Mouse (Mus musculus) neural tube, embryonic 10.5 days (tissue): Measurements from ENCODE around the gene Akap2.

Experiments
- DNase-seq: peaks from one replicate; pipeline ENCODE4 v3.0.0-alpha.2; 2017; ENCODE audit warnings: low spot score; ENCODE audit errors: extremely low spot score

The Akap2 gene

DNA sequence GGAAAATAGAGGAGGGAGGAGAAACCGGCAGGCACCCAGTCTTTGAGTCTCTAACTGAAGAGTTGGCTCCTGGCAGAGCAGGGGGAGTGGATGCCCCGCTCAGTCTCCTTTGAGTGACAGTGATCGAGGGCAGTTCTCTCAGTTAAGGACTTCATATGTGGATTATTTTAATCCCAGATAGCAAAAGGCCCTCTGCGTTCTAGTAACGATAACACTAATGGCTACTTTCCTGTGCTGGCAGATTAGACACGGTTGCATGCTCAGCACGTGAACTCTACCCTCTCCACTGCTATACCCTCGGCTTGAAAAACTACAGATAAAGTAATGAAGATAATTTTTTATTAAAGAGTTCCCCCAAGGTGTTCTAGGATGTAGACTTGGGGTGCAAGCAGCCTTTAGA lies 76.5 kb downstream of the Akap2 start:
- no peak for DNase-seq

DNA sequence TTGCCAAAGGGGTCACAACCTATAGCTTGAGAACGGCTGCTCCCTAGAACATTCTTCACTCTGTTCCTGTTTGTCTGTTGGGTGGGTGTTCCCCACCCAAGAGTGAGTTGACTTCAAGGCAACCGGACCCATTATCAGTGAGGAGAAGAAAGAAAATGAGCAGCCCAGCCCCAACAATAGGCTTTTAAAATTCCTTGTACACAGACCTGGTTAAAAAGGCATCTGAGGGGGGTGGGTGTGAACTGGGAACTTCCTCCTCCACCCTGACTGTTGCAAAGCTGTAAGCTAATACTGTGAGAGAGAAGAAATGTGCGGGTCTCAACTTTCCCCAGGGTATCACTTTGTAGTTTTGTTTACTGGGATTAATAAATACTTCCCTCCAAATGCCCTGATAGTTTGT lies 77.1 kb downstream of the Akap2 start:
- DNase-seq = no peak

DNA sequence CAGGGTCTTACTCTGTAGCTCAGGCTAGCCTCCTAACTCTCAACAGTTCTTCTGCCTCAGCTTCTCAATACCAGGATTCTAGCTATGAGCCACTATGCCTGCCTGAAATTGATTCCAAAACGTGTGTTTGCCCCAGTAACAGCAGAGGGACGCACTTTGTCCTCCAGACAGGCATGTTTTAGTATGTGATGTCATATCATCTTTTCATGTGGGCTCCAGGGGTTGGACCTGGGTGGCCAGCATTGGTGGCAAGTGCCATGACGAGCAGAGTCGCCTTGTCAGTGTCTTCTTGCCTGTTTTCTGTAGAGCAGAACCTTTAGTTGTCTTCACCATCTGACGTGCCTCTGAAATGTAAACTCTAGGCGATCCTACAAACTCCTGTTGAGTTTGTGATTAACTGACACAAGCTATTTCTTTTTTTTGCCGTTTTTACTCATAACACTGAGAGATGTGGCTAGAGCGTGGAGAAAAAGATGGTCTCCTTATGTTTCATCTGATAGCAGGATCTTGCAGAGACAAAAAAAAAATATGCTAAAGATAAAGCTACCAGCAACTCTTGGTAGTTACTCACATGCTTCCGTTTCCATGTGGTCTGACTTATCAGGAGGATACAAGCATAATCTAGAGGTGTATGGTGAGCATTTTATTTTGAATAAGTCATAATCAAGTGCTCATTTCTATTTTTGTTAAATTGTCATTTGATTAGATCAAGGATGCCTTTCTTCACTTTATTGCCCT lies 80.3 kb downstream of the Akap2 start:
- DNase-seq = no peak

DNA sequence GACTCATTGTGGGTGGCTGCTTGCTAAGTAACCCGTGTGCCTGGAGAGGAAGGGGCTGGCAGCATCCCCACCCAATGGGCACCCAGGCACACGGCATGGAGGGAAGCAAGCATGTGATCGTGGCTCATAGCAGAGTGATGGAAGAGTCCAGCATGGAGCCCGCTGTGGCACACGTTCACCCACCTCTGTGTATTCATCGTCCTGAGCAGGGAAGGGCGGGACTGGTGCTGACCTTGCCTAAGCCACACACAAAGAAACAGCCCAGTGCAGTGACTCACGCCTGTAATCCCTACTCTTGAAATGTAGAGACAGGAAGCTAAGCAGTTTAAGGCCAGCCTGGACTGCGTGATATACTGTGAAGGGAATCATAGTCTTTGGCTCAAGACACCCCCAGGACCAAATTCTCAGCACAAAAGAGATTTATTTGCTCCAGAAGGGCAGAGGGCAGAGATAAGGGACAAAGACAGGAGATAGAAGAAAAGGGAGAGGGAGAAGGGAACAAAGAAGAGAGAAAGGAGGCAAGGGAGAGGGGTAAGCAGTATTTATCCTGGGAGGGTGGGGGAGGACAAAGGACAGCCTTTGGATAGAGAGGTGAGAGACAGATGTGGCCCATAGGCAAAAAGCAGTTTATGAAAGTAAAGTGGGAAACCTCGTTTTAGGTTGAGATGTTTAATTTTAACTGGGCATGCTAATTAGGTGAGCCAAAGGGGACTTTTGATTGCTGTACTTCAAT lies 81.0 kb downstream of the Akap2 start:
- no peak for DNase-seq

DNA sequence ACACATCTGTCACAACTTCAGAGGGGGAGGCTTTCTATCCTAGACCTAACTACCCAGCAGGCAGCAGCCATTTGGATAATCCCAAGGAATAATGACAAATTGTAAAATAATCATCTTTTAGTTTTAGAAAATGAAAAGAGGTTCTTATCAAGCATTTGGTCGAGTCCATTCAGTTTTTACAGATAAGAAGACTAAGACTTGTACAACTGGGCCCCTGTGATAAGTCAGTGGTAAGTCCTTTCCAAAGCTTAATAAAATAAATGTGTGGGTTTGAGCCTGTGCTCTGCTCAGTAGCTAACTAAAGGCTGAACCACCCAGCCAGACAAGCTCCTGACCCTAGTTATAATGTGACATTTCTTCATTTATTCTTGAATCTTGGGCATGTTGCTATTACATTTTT lies 81.8 kb downstream of the Akap2 start:
- no peak for DNase-seq

DNA sequence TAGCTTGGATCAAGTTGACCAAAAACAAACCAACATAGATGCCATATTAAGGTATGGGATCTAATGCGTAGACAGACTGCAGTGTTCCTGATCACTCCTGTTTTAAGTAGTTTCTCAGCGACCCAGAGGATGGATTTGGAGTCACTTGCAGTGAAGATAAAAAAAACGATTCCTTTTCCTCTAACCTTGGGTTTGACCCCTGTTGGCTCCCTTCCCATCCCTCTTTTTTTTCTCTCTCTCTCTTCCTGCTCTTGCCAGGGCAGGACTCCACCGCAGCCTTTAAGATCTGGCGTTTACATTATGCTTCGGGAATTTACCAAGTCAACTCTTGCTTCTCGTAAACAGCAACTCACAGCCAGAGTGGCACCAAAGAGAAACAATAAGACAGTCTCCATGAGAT lies 83.8 kb downstream of the Akap2 start:
- no peak for DNase-seq

DNA sequence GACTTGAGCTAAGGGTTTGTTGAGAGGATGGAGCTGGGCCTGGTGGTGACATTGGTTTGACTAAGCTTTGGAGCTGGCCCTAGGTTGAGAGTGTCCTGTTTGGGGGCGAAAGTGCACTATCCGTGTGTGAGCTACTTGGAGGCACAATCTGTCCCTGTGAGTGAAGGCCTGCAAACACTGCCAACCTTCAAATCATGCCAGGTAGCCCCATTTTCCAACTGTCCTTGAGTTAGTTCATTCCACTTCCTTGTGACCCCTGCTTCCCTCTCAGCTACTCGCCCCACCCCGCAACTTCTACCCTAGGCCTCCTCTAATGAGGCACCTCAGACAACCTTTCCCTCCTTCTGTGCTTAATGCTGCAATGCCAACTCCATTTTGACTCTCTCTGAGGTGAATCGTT lies 84.5 kb downstream of the Akap2 start:
- no peak for DNase-seq

DNA sequence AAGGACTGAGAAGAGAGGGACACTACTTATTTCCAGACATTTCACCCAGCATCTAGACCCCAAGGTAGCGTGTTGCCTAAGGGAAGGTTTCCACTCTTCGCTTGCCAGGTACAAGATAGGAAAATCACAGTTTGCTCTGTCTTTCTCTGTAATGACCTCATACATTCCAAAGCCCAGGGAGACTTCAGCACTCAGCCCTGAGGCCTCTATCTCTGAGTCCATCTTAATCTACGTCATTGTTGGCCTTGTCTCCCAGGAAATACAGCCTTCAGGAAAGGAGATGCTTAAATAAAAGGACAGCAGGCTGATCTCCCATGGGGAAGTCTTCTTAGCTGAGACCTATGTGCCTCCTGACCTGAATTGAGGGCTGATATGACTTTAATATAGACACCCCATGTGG lies 85.0 kb downstream of the Akap2 start:
- DNase-seq = no peak

DNA sequence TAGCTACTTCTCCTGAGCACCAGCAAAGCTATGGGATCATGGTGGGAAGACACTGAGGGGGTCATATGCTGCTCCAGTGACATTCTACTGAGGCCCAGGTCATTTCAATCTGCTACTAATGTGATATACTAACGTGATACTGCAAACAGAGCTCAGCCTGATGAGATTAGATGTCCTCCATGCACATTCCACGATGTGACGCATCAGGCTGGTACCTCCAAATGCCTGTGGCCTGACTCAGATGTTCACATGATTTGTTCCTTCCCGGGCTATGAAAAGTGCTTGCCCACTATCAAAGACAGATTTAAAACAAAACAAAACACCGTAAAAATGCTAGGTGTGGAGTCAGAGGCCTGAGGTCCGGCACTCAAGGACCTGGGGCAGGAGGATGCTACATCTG lies 87.4 kb downstream of the Akap2 start:
- DNase-seq = no peak

DNA sequence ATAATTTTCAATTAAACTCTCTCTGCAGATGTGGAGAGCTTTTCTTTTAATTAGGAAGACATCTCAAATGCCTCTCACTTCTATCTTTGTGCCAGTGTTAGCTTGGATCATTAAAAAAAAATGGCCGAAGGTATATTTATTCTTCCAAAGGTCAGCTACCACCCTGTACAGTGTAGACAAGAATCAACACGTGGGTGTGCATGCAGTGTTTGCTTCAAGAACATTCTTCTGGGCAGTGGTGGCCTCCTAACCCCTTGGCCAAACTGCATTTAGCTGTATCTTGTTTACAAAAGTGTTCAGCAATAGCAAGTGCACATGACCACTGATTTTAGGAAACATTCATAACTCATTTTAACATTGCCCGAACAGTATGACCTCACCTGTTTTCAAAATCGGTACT lies 92.0 kb downstream of the Akap2 start:
- DNase-seq = no peak

DNA sequence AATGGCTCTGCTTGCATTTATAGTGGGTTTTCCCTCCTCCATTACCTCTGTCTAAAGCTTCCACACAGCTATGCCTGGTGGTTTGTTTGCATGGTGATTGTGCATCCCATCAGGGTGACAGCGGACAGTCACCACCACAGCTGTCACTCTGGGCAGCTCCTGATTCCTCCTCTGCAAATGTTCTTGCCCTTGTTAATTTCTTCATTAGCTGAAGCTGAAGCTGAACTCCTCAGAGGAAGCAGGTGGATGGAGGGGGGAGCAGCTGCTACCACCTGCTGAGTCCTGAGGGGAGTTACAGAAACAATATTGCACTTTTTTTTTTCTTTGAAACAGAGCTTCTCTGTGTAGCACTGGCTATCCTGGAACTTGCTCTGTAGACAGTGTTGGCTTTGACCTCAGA lies 94.6 kb downstream of the Akap2 start:
- no peak for DNase-seq

DNA sequence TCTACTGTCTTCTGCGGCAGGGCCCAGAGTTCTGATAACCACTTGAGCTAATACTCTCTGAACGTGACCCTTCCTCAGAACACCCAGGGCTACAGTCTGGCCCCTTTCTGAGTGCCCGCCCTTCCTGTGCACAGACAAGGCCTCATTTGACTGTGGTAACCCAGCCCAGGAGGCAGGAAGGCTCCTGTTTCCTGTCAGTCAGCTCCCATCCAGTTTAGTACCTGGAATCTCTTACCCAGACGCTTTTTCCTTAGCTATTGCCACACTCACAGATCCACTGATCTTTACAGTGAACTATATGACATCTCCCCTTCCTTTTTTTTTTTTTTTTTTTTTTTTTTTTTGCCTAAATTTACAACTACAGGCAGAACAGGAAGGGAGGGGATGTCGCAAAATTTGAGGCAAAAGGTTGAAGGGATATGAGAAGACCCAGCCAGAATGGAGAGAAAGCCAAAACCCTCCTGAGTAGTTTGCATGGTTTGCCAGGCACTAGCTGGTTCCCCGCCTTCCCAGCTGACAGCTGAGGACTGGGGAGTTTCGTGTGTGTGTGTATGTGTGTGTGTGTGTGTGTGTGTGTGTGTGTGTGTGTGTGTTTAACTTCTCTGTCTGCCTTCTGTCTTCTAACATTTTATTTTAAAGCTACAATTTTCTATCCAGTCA lies 95.6 kb downstream of the Akap2 start:
- no peak for DNase-seq

DNA sequence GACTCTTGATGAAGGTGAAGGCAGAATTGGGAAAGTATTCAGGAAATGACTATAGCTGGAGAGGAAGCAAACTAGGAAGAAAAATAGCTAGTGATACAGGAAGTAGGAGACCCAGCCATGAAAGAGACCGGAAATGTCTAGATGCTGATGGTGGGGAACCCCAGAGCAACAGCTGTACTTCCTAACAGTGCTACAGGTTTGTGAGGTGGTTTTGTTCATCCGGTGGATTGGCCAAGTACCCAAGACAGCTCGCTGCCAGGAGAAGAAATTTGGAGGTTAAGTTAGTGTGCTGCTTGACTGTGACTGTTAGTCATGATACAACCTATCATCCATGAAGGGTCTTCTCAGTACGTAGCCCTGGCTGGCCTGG lies 96.1 kb downstream of the Akap2 start:
- no peak for DNase-seq

DNA sequence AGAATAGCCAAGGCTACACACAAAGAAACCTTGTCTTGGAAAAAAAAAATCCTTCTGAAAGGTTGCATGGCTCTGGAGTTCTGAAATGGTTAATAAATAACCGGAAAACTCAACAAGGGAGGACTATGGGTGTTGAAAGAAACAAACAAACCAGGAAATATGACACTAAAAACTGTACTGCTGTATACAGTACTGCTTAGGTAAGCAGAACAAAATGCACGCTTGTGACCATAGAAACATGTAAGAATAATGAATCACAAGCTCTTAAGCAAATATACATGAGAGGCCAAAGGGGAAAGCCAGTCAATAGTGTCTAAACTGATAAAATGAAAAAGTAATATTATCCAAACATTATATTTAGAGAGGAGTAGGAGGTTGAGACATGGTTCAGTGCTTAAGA lies 97.9 kb downstream of the Akap2 start:
- no peak for DNase-seq

DNA sequence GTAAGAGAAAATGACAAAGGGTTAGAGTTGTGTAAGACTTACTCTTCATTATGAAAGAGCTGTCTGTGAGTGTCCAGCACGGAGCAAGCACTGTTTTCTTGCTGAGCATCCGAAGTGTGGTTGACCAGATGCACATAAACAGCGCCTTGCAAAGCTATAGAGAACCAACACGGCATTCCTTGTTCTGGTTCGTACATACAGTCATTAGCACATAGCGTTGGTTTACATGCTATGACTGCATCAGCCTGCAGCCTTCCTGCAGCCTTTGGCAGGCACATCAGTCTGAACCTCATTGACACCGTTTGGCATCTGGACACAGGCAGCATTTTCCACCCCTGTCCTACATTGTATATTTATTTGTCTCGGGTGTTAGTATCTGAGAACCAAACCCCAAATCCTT lies 98.7 kb downstream of the Akap2 start:
- DNase-seq = no peak

DNA sequence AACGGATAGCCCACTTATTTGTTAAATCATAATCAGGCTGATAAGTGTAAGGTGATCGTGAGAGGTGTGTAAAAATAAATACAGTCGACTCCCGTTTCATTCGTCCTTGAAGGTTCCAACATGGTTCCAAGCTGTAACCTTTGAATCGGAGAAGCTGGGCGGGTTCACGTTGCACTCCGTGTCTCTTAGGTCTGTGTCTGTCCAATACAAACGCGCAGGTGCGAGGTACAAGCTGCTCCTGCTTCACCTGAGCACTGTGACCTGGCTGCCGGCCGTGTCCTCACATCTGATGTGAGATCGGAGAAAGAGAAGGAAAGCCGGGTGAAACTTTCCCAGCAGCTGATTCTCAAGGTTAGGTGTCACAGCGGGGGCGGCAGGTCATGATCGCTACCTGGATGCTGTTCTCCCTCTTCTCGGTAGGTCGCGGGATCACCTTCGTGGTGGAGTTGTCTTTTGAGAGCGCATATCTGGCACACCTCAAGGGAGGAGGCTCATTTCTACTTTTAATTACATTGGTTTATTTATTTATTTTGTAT lies 103.5 kb downstream of the Akap2 start:
- DNase-seq = no peak

DNA sequence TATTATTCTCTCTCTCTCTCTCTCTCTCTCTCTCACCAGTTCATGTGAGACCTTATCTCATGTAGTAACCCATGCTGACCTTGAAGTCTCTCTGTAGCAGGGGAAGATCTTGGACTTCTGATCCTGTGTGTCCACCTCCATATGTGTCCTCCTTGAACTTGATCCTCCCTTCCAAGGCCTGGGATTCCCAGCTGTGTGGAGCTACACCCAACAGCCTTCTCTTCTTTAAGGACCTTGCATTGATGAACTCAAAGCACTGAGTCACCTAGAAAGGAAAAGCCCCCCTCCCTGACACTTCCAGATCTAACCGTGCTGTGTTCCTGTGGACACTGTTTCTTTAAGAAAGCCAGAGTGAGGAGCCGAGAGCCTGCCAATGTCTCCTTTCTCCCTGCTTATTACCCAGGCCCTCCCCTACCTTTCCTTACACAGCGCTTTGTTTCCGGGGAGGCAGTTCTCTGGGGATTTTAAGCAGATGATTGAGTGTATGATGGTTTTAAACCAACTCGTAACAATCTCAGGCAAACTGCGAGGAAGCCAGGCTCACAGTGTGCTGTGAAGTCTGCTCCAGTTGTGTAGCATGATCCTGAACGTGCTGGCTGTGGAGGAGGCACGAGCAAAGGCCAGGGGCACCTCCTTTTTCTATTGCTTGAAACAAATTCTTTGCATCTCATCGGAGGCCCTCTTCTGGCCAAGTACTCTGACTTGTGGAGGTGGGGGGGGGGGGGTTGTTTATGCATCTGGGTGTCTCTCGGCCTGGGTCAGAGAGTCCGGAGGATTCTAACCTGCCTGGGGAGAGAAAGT lies 104.3 kb downstream of the Akap2 start:
- DNase-seq = no peak

DNA sequence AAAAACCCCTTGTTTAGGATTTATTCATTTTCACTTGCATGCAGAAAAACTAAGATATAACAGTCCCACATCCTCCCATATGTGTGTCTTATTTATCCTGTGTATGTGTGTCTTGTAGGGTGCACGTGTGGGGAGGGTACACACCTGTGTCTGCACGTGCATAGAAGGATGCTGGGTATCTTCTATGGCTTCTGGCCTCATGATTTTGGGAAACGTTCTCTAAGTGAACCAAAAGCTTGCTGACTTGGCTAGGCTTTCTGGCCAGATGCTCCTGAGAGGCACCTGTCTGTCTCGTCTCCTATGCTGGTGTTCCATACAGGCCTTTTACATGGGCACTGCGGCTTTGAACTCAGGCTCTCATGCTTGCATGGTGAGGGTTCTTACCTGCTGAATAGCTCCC lies 105.2 kb downstream of the Akap2 start:
- DNase-seq = no peak

DNA sequence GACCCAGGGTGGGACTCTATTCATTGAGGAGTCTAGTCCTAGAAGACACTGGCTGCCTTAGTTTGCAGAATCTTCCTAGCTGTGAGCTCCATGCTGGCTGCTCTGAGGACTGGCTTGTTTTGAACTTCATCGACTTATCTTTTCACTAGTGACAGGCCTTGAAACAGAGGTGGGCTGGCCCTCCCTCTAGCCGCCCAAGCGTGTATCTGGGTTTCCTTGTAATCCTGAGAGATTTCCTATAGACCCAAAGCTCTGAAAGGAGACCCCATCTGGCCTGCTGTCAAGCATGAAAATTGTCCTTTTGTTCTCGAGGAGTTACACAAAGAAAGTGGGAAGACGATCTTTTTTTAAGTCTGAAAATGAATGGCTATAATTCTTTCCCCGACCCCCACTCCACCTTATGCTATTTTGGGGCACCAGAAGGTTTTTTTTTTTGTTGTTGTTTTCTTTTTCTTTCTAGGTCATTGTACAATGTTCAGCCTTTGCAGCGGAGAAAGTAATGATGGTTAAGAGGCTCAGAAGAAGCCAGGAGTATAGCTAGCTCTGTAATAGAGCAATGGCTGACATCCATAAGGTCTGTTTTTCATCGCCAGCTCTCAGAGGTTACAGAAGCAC lies 107.3 kb downstream of the Akap2 start:
- DNase-seq = peak; percentile 61

DNA sequence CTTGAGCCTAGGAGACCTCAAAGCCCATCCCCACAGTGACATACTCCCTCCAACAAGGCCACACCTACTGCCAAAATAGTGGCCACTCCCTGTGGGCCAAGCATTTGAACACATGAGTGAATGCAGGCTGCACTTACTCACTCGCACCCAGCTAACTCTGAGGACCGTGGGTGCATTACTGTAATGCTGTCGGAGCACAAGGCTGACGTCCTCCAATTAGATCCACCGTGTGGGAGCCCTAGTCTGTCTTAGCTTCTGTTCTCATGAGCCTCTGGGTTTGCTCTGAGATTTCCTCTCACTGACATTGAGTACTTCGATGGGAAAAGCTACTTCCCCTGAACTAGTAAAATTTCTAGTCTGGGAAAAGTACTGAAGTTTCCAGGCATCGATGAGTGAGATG lies 108.8 kb downstream of the Akap2 start:
- no peak for DNase-seq

DNA sequence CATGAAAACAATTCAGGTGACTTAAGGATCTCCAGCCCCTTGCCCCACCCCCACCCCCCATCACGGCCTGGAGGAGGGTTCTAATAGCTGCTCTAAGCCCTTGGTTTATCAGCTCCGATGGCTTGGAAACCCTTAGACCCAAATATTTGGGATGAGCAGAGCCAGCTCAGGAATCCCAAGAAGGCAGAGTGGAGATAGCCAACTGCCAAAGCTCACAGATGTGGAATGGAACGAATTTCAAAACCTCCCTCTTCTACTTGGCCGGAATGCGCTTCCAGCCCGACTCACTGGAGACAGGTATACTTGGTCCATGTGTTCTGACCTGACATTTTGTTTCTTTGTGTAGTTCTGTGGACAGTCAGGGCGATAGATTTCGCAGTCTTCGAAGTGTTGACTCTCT lies 111.7 kb downstream of the Akap2 start:
- no peak for DNase-seq
